Mouse (Mus musculus): ENCODE results near the gene Icam4.

- TF ChIP-seq CTCF (conservative IDR thresholded peaks at IDR 0.05; ENCODE audit: low read length) (no peak), POU5F1 (IDR thresholded peaks at IDR 0.05; ENCODE audit: borderline replicate concordance, low read length) (no peak)
These were observed 35.8 kb upstream of the Icam4 start for GRCm38 (mm10) chr9:20993165-20993898.

All from E14TG2a.4 (cell line).